Mouse (Mus musculus) hindbrain, embryonic 13.5 days (tissue): Measurements from ENCODE around the gene Sat2. TPM values are rescaled to one million over a fixed set of nuclear protein-coding genes. Genes with fewer than 3 reads are reported as not detected.
A peak's percentile ranks its signal among the peaks of the same experiment; 100 is the strongest.

Source experiments
- ATAC-seq: fragments of 200-750 bp; cut with Nextera tagmentation; 2 replicates; pipeline ENCODE4 v1.8.0; 2017; ENCODE audit warnings: moderate TSS enrichment; ENCODE audit not compliant: low FRiP score
- H3K27ac ChIP-seq: fragments of 300-500 bp; sonication (generic); 2 replicates; pipeline ENCODE4 v1.5.1; 2015; ENCODE audit warnings: inconsistent platforms, mild to moderate bottlenecking, moderate library complexity
- H3K27me3 ChIP-seq: fragments of 300-500 bp; sonication (generic); 2 replicates; pipeline ENCODE4 v1.6.1; 2015; ENCODE audit warnings: mild to moderate bottlenecking, inconsistent platforms
- H3K36me3 ChIP-seq: fragments of 300-500 bp; sonication (generic); 2 replicates; pipeline ENCODE4 v1.6.1; 2015; ENCODE audit warnings: mild to moderate bottlenecking, inconsistent platforms
- H3K4me1 ChIP-seq: fragments of 300-500 bp; sonication (generic); replicated peaks from 2 replicates; pipeline ENCODE4 v1.6.1; 2015; ENCODE audit warnings: inconsistent platforms
- H3K4me2 ChIP-seq: fragments of 300-500 bp; sonication (generic); 2 replicates; pipeline ENCODE4 v1.6.1; 2015; ENCODE audit warnings: inconsistent platforms, mild to moderate bottlenecking, moderate library complexity
- H3K4me3 ChIP-seq: fragments of 300-500 bp; sonication (generic); 2 replicates; pipeline ENCODE4 v1.5.1; 2015; ENCODE audit warnings: mild to moderate bottlenecking, inconsistent platforms
- H3K9ac ChIP-seq: fragments of 300-500 bp; sonication (generic); 2 replicates; pipeline ENCODE4 v1.6.1; 2015; ENCODE audit warnings: mild to moderate bottlenecking, inconsistent platforms
- H3K9me3 ChIP-seq: fragments of 300-500 bp; sonication (generic); 2 replicates; pipeline ENCODE4 v1.6.1; 2016; ENCODE audit warnings: inconsistent platforms
- WGBS: fragments of 180-500 bp; shearing (Covaris S2); methylation state at CpG from one replicate; pipeline ENCODE4 v1.1.7; 2015; 5-methylcytosine and 5-hydroxymethylcytosine counted together
- polyA plus RNA-seq: library from polyadenylated mRNA; unstranded; fragments of >200 nt; fragmentation: Nextera tagmentation; extraction: Ambion mirVana; gene quantifications from 2 replicates; pipeline ENCODE4 v1.2.1, GENCODE M21; 2015

Sat2 gene
- polyA plus RNA-seq, 1 experiment from 2014 or later = 28.1 TPM

GRCm38 (mm10) chr11:69654760-69655159 is 32.9 kb downstream of the Sat2 start:
- 53% methylated on average over 9 of the region's 9 CpGs for WGBS
- no peak overlapping the region for H3K4me2 ChIP-seq
- no peak for ATAC-seq
- peaks cover 80% of the 10 kb centered on the region for H3K36me3 ChIP-seq
- H3K27me3 ChIP-seq = no peaks in the 10 kb centered on the region
- H3K4me3 ChIP-seq = no peak overlapping the region
- no peaks in the 10 kb centered on the region for H3K9me3 ChIP-seq
- peaks cover 21% of the 10 kb centered on the region for H3K4me1 ChIP-seq
- H3K27ac ChIP-seq = peak overlapping the region; percentile 42; the same call in 1 of the 2 replicates
- H3K9ac ChIP-seq = no peak overlapping the region

- WGBS = 21% methylated on average over 34 of the region's 34 CpGs
- 0 out of 2 replicates have a peak within 1 kb of the TSS, but pooled peaks have one; percentile 4 for H3K4me3 ChIP-seq
- no peaks in the 10 kb centered on the region for H3K9me3 ChIP-seq
- H3K4me1 ChIP-seq = peaks cover 23% of the 10 kb centered on the region
- 0 out of 2 replicates have a peak within 1 kb of the TSS, but pooled peaks have one; percentile 46 for H3K9ac ChIP-seq
- peaks cover 73% of the 10 kb centered on the region for H3K36me3 ChIP-seq
- no peaks in the 10 kb centered on the region for H3K27me3 ChIP-seq
- ATAC-seq = peak; percentile 50; the same call in 1 of the 2 replicates
- no peak within 1 kb of the TSS for H3K4me2 ChIP-seq
- peak within 1 kb of the TSS; percentile 42; the same call in 1 of the 2 replicates for H3K27ac ChIP-seq
Observed at GRCm38 (mm10) chr11:69655264-69656064, 33.6 kb downstream of the Sat2 start, which contains the start of gene Sox15. TSS of gene Sox15 (plus strand) at chr11:69655314.

GRCm38 (mm10) chr11:69656065-69656455 is 34.2 kb downstream of the Sat2 start:
- no peaks in the 10 kb centered on the region for H3K9me3 ChIP-seq
- no peak overlapping the region for H3K4me3 ChIP-seq
- no peak overlapping the region for H3K27ac ChIP-seq
- peaks cover 67% of the 10 kb centered on the region for H3K36me3 ChIP-seq
- no peak for ATAC-seq
- peaks cover 28% of the 10 kb centered on the region for H3K4me1 ChIP-seq
- WGBS = 82% methylated on average over 5 of the region's 5 CpGs
- H3K9ac ChIP-seq = 0 out of 2 replicates have a peak overlapping the region, but pooled peaks have one; percentile 39
- no peaks in the 10 kb centered on the region for H3K27me3 ChIP-seq
- no peak overlapping the region for H3K4me2 ChIP-seq

GRCm38 (mm10) chr11:69656617-69657461 is 35.0 kb downstream of the Sat2 start:
- Histone ChIP-seq H3K4me1 (peaks cover 36% of the 10 kb centered on the region), H3K9ac (peak overlapping the region; percentile 43; the same call in 1 of the 2 replicates), H3K4me2 (no peak overlapping the region), H3K9me3 (no peaks in the 10 kb centered on the region), H3K27ac (peak overlapping the region; percentile 18; the same call in 1 of the 2 replicates), H3K4me3 (no peak overlapping the region), H3K36me3 (peaks cover 59% of the 10 kb centered on the region), H3K27me3 (no peaks in the 10 kb centered on the region)
- 82% methylated on average over 10 of the region's 10 CpGs for WGBS
- ATAC-seq = no peak

- 86% methylated on average over 15 of the region's 15 CpGs for WGBS
- 0 out of 2 replicates have a peak overlapping the region, but pooled peaks have one; percentile 18 for H3K27ac ChIP-seq
- peaks cover 36% of the 10 kb centered on the region for H3K4me1 ChIP-seq
- H3K4me3 ChIP-seq = no peak overlapping the region
- peaks cover 53% of the 10 kb centered on the region for H3K36me3 ChIP-seq
- ATAC-seq = no peak
- no peak overlapping the region for H3K9ac ChIP-seq
- no peak overlapping the region for H3K4me2 ChIP-seq
- no peaks in the 10 kb centered on the region for H3K9me3 ChIP-seq
- no peaks in the 10 kb centered on the region for H3K27me3 ChIP-seq
Observed at GRCm38 (mm10) chr11:69657462-69657881, 35.6 kb downstream of the Sat2 start.

- Histone ChIP-seq H3K27ac (peak overlapping the region; percentile 97), H3K27me3 (no peaks in the 10 kb centered on the region), H3K36me3 (peaks cover 59% of the 10 kb centered on the region), H3K4me1 (peaks cover 32% of the 10 kb centered on the region), H3K9me3 (no peaks in the 10 kb centered on the region), H3K9ac (peak overlapping the region; percentile 74), H3K4me3 (peak overlapping the region; percentile 55), H3K4me2 (peak overlapping the region; percentile 61)
- 81% methylated on average over 3 of the region's 3 CpGs for WGBS
- ATAC-seq = no peak
Observed at GRCm38 (mm10) chr11:69661221-69661881, 39.5 kb downstream of the Sat2 start.

GRCm38 (mm10) chr11:69662213-69662966 is 40.6 kb downstream of the Sat2 start, which contains the start of gene Mpdu1:
TSS of gene Mpdu1 (minus strand) at chr11:69662642.
- ATAC-seq = peak; percentile 97
- H3K4me3 ChIP-seq = peak within 1 kb of the TSS; percentile 55
- H3K9me3 ChIP-seq = no peaks in the 10 kb centered on the region
- peak within 1 kb of the TSS; percentile 61 for H3K4me2 ChIP-seq
- peak within 1 kb of the TSS; percentile 97 for H3K27ac ChIP-seq
- WGBS = 1% methylated on average over 48 of the region's 48 CpGs
- peaks cover 27% of the 10 kb centered on the region for H3K4me1 ChIP-seq
- H3K9ac ChIP-seq = peak within 1 kb of the TSS; percentile 74
- peaks cover 57% of the 10 kb centered on the region for H3K36me3 ChIP-seq
- H3K27me3 ChIP-seq = no peaks in the 10 kb centered on the region

- H3K9me3 ChIP-seq = no peaks in the 10 kb centered on the region
- peak overlapping the region; percentile 97 for H3K27ac ChIP-seq
- H3K36me3 ChIP-seq = peaks cover 57% of the 10 kb centered on the region
- WGBS = 72% methylated on average over 13 of the region's 13 CpGs
- peak; percentile 51 for ATAC-seq
- peaks cover 27% of the 10 kb centered on the region for H3K4me1 ChIP-seq
- H3K4me3 ChIP-seq = peak overlapping the region; percentile 55
- peak overlapping the region; percentile 61 for H3K4me2 ChIP-seq
- H3K9ac ChIP-seq = peak overlapping the region; percentile 67
- no peaks in the 10 kb centered on the region for H3K27me3 ChIP-seq
Observed at GRCm38 (mm10) chr11:69662967-69663671, 41.3 kb downstream of the Sat2 start.

- peaks cover 57% of the 10 kb centered on the region for H3K36me3 ChIP-seq
Observed at GRCm38 (mm10) chr11:69663795-69664194, 42.0 kb downstream of the Sat2 start.

GRCm38 (mm10) chr11:69664841-69665240 is 43.0 kb downstream of the Sat2 start:
- peaks cover 61% of the 10 kb centered on the region for H3K36me3 ChIP-seq
- ATAC-seq = no peak
- no peak overlapping the region for H3K27ac ChIP-seq

More at GRCm38 (mm10) chr11:69663795-69664194, 42.0 kb downstream of the Sat2 start:
- no peaks in the 10 kb centered on the region for H3K9me3 ChIP-seq
- H3K4me1 ChIP-seq = peaks cover 27% of the 10 kb centered on the region
- H3K9ac ChIP-seq = no peak overlapping the region
- no peak overlapping the region for H3K4me2 ChIP-seq
- no peak for ATAC-seq
- H3K27me3 ChIP-seq = no peaks in the 10 kb centered on the region
- WGBS = 91% methylated on average over 6 of the region's 6 CpGs
- no peak overlapping the region for H3K4me3 ChIP-seq
- H3K27ac ChIP-seq = peak overlapping the region; percentile 97

More at GRCm38 (mm10) chr11:69664841-69665240, 43.0 kb downstream of the Sat2 start:
- no peak overlapping the region for H3K4me2 ChIP-seq
- H3K4me1 ChIP-seq = peaks cover 35% of the 10 kb centered on the region
- H3K27me3 ChIP-seq = no peaks in the 10 kb centered on the region
- H3K4me3 ChIP-seq = no peak overlapping the region
- H3K9me3 ChIP-seq = no peaks in the 10 kb centered on the region
- WGBS = 96% methylated on average over 7 of the region's 7 CpGs
- no peak overlapping the region for H3K9ac ChIP-seq
